ENCODE assay signal across 22 mouse cellular contexts in genomic region chr7:83476161-83476495, GRCm38 (mm10).
A peak's percentile ranks its signal among the peaks of the same experiment; 100 is the strongest.
DNase-seq lines count a peak whose midpoint lies in the region; ATAC-seq lines count a peak whose summit lies in the region.
"Had no signal": no experiment of that assay in that cellular context is flagged by ENCODE, and none has a peak within 500 bp of the region (broad histone marks: within the 10 kb centered on the region; RNA-seq: fewer than 3 reads in every experiment).

No protein-coding gene starts in this region.

- H3K4me3 ChIP-seq in heart, embryonic 12.5 days: no peak overlapping the region
- H3K4me3 ChIP-seq in lung, embryonic 16.5 days (ENCODE audit: low read length): no peak overlapping the region
- H3K4me3 ChIP-seq in intestine, embryonic 16.5 days (ENCODE audit: low read length): no peak overlapping the region
- no peak overlapping the region for H3K4me3 ChIP-seq in stomach, embryonic 15.5 days (replicated peaks)
- H3K4me3 ChIP-seq: heart, embryonic 10.5 days; hindbrain, embryonic 15.5 days; midbrain, embryonic 10.5 days; neural tube, embryonic 12.5 days had no signal

- no peak overlapping the region for H3K9ac ChIP-seq in heart, embryonic 12.5 days
- H3K9ac ChIP-seq in lung, embryonic 16.5 days (ENCODE audit: low read length): no peak overlapping the region
- no peak overlapping the region for H3K9ac ChIP-seq in intestine, embryonic 16.5 days (ENCODE audit: low read depth, low read length)
- no peak overlapping the region for H3K9ac ChIP-seq in stomach, embryonic 15.5 days
- H3K9ac ChIP-seq: hindbrain, embryonic 15.5 days; liver, embryonic 14.5 days; neural tube, embryonic 12.5 days had no signal

- no peak for ATAC-seq in heart, embryonic 12.5 days (ENCODE audit: insufficient number of reproducible peaks, low FRiP score)
- ATAC-seq in lung, embryonic 16.5 days (ENCODE audit: low read depth): peak; percentile 50; the same call in 1 of the 2 replicates
- ATAC-seq in intestine, embryonic 16.5 days: no peak
- no peak for ATAC-seq in stomach, embryonic 15.5 days (ENCODE audit: insufficient read depth, low FRiP score, low read depth)
- no peak for ATAC-seq in megakaryocyte progenitor cell, adult 5-6 weeks (replicated peaks; ENCODE audit: poor library complexity)
- ATAC-seq: CD4-positive, CD25-positive, alpha-beta regulatory T cell, adult 4 months; Patski had no signal

- no peaks in the 10 kb centered on the region for H3K27me3 ChIP-seq in heart, embryonic 12.5 days (replicated peaks)
- no peaks in the 10 kb centered on the region for H3K27me3 ChIP-seq in lung, embryonic 16.5 days (ENCODE audit: control insufficient read depth, insufficient read depth, low read depth, low read length)
- no peaks in the 10 kb centered on the region for H3K27me3 ChIP-seq in intestine, embryonic 16.5 days (replicated peaks; ENCODE audit: control insufficient read depth, insufficient read depth, low read length)
- H3K27me3 ChIP-seq in stomach, embryonic 15.5 days (replicated peaks): no peaks in the 10 kb centered on the region; the same call in 1 of the 2 replicates
- H3K27me3 ChIP-seq: hindbrain, embryonic 15.5 days; neural tube, embryonic 12.5 days had no signal

- no peak overlapping the region for H3K27ac ChIP-seq in heart, embryonic 12.5 days (ENCODE audit: poor library complexity, severe bottlenecking)
- no peak overlapping the region for H3K27ac ChIP-seq in lung, embryonic 16.5 days (ENCODE audit: low read length)
- peak overlapping the region; percentile 23; the same call in 1 of the 2 replicates for H3K27ac ChIP-seq in intestine, embryonic 16.5 days (ENCODE audit: low read length)
- H3K27ac ChIP-seq in stomach, embryonic 15.5 days: peak overlapping the region; percentile 67; the same call in 1 of the 2 replicates
- H3K27ac ChIP-seq: heart, embryonic 10.5 days; hindbrain, embryonic 15.5 days; liver, embryonic 14.5 days; midbrain, embryonic 10.5 days; neural tube, embryonic 12.5 days had no signal

- H3K4me1 ChIP-seq in heart, embryonic 12.5 days (replicated peaks): peaks cover 28% of the 10 kb centered on the region
- peaks cover 26% of the 10 kb centered on the region for H3K4me1 ChIP-seq in lung, embryonic 16.5 days (replicated peaks; ENCODE audit: control insufficient read depth, insufficient read depth, low read length)
- peaks cover 18% of the 10 kb centered on the region; the same call in 1 of the 2 replicates for H3K4me1 ChIP-seq in intestine, embryonic 16.5 days (ENCODE audit: control insufficient read depth, insufficient read depth, low read length)
- H3K4me1 ChIP-seq in stomach, embryonic 15.5 days: peaks cover 19% of the 10 kb centered on the region
- H3K4me1 ChIP-seq: neural tube, embryonic 12.5 days had no signal

- peak; percentile 4 for DNase-seq in heart, adult 11 months
- no peak for DNase-seq in lung, postnatal 4 days
- no peak for DNase-seq in adrenal gland, postnatal 14 days
- DNase-seq: adrenal gland, adult 8-10 months; embryo, embryonic 11 days; gastrocnemius, postnatal 36 days; heart, postnatal 36 days; kidney, adult 18-20 months; kidney, postnatal 10 days; thymus, adult 2 months had no signal

- WGBS in heart, embryonic 12.5 days: 53% methylated on average over 3 of the region's 3 CpGs
- 50% methylated on average over 3 of the region's 3 CpGs for WGBS in lung, embryonic 16.5 days
- WGBS in intestine, embryonic 16.5 days: 55% methylated on average over 3 of the region's 3 CpGs
- WGBS in stomach, embryonic 15.5 days: 34% methylated on average over 3 of the region's 3 CpGs

- no peaks in the 10 kb centered on the region for H3K36me3 ChIP-seq in heart, embryonic 12.5 days
- H3K36me3 ChIP-seq in lung, embryonic 16.5 days (ENCODE audit: control insufficient read depth, insufficient read depth, low read length): no peaks in the 10 kb centered on the region
- no peaks in the 10 kb centered on the region for H3K36me3 ChIP-seq in intestine, embryonic 16.5 days (ENCODE audit: control insufficient read depth, insufficient read depth, low read length)
- no peaks in the 10 kb centered on the region for H3K36me3 ChIP-seq in stomach, embryonic 15.5 days
- H3K36me3 ChIP-seq: heart, embryonic 10.5 days; hindbrain, embryonic 15.5 days; midbrain, embryonic 10.5 days; neural tube, embryonic 12.5 days had no signal

- no peaks in the 10 kb centered on the region for H3K9me3 ChIP-seq in heart, embryonic 12.5 days (replicated peaks)
- H3K9me3 ChIP-seq in lung, embryonic 16.5 days (ENCODE audit: control insufficient read depth, low read length): no peaks in the 10 kb centered on the region
- no peaks in the 10 kb centered on the region for H3K9me3 ChIP-seq in intestine, embryonic 16.5 days (ENCODE audit: control insufficient read depth, low read length)
- H3K9me3 ChIP-seq in stomach, embryonic 15.5 days: no peaks in the 10 kb centered on the region
- H3K9me3 ChIP-seq: heart, embryonic 10.5 days; hindbrain, embryonic 15.5 days; midbrain, embryonic 10.5 days; neural tube, embryonic 12.5 days had no signal

- no peak overlapping the region for H3K4me2 ChIP-seq in heart, embryonic 12.5 days
- no peak overlapping the region for H3K4me2 ChIP-seq in lung, embryonic 16.5 days (ENCODE audit: low read depth, low read length)
- H3K4me2 ChIP-seq in intestine, embryonic 16.5 days (ENCODE audit: low read depth, low read length): no peak overlapping the region
- no peak overlapping the region for H3K4me2 ChIP-seq in stomach, embryonic 15.5 days
- H3K4me2 ChIP-seq: hindbrain, embryonic 15.5 days; neural tube, embryonic 12.5 days had no signal

Comparison
In these comparisons a context has a peak if more than half of its experiments do, and no peak if none do; other contexts are left out.
1. H3K27ac ChIP-seq: peak in intestine, embryonic 16.5 days (single experiment) and stomach, embryonic 15.5 days (single experiment); none in heart, embryonic 12.5 days (single experiment) and lung, embryonic 16.5 days (single experiment).